Mouse (Mus musculus) forebrain, embryonic 16.5 days (tissue): ENCODE results near the gene Ergic1. TPM values are rescaled to one million over a fixed set of nuclear protein-coding genes. Genes with fewer than 3 reads are reported as not detected.

Source experiments
- ATAC-seq: fragments of 200-750 bp; cut with Nextera tagmentation; 2 replicates; pipeline ENCODE4 v1.8.0; 2017; ENCODE audit warnings: mild to moderate bottlenecking, moderate library complexity
- H3K27ac ChIP-seq: fragments of 300-500 bp; sonication (generic); 2 replicates; pipeline ENCODE4 v1.5.1; 2014; ENCODE audit warnings: low read length, control low read depth
- H3K27me3 ChIP-seq: fragments of 300-500 bp; sonication (generic); replicated peaks from 2 replicates; pipeline ENCODE4 v1.6.1; 2014; ENCODE audit warnings: low read length; ENCODE audit not compliant: control insufficient read depth, insufficient read depth
- H3K36me3 ChIP-seq: fragments of 300-500 bp; sonication (generic); 2 replicates; pipeline ENCODE4 v1.6.1; 2014; ENCODE audit not compliant: control insufficient read depth, insufficient read depth
- H3K4me1 ChIP-seq: fragments of 300-500 bp; sonication (generic); replicated peaks from 2 replicates; pipeline ENCODE4 v1.6.1; 2014; ENCODE audit warnings: low read length; ENCODE audit not compliant: control insufficient read depth, insufficient read depth
- H3K4me2 ChIP-seq: fragments of 300-500 bp; sonication (generic); 2 replicates; pipeline ENCODE4 v1.6.1; 2014; ENCODE audit warnings: mild to moderate bottlenecking, low read length, control low read depth
- H3K4me3 ChIP-seq: fragments of 300-500 bp; sonication (generic); replicated peaks from 2 replicates; pipeline ENCODE4 v1.5.1; 2014; ENCODE audit warnings: mild to moderate bottlenecking, low read length, control low read depth
- H3K9ac ChIP-seq: fragments of 300-500 bp; sonication (generic); replicated peaks from 2 replicates; pipeline ENCODE4 v1.6.1; 2014; ENCODE audit warnings: low read depth, low read length, control low read depth
- H3K9me3 ChIP-seq: fragments of 300-500 bp; sonication (generic); 2 replicates; pipeline ENCODE4 v1.6.1; 2016; ENCODE audit warnings: low read length; ENCODE audit not compliant: control insufficient read depth
- WGBS: fragments of 180-500 bp; shearing (Covaris S2); extraction: QIAGEN DNeasy Blood & Tissue Kit; methylation state at CpG from one replicate; pipeline ENCODE4 v1.1.7; 2014; 5-methylcytosine and 5-hydroxymethylcytosine counted together
- polyA plus RNA-seq: library from polyadenylated mRNA; unstranded; fragments of >200 nt; fragmentation: Nextera tagmentation; extraction: Ambion mirVana; gene quantifications from 2 replicates; pipeline ENCODE4 v1.2.1, GENCODE M21; 2015

Gene Ergic1
- polyA plus RNA-seq, 1 experiment from 2014 or later: 113 TPM

DNA sequence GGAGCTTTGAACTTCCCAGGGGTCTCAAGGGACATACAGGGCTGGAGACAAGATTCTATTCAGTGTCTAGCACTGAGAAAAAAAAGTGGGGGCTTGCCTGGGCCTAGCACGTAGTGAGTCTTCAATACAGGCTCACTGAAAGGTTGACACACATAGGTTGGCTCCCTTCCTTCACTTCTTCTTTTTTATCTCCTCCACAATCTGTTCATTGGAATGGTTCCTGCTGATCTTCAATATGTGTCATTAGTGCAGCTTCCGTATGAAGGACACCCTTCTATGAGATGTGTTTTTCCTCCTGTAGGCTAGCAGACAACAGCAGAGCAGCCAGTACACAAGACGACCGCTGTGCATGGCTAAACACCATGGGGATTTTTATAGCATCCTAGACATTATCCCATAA is 36.5 kb upstream of the Ergic1 start:
- H3K27me3 ChIP-seq: no peaks in the 10 kb centered on the region
- no peak overlapping the region for H3K4me2 ChIP-seq
- H3K4me3 ChIP-seq: no peak overlapping the region
- no peak for ATAC-seq
- H3K4me1 ChIP-seq: no peaks in the 10 kb centered on the region
- no peaks in the 10 kb centered on the region for H3K9me3 ChIP-seq
- H3K9ac ChIP-seq: no peak overlapping the region
- WGBS: 83% methylated on average over 4 of the region's 4 CpGs
- H3K36me3 ChIP-seq: no peaks in the 10 kb centered on the region
- no peak overlapping the region for H3K27ac ChIP-seq

DNA sequence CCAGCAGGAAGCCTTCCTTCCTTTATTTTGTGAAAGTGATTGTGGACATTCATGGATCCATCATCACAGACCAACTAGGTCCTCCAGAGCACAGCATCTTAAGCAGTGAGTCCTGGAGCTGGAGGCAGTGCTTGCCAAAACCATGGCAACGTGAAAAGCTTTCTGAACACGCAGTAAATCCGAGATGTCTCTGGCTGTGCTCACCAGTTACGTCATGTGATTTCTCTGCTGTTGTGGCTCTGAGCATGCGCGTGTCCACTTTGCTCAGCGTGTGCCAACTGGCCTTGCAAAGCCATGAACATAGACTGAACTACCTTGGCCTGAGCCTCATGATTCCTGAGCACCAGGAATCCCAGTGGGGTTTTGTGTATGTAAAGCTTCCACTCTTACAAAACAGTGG is 36.0 kb upstream of the Ergic1 start:
- Histone ChIP-seq H3K9me3 (no peaks in the 10 kb centered on the region), H3K4me2 (no peak overlapping the region), H3K27ac (no peak overlapping the region), H3K4me1 (no peaks in the 10 kb centered on the region), H3K27me3 (no peaks in the 10 kb centered on the region), H3K4me3 (no peak overlapping the region), H3K36me3 (no peaks in the 10 kb centered on the region), H3K9ac (no peak overlapping the region)
- no peak for ATAC-seq
- WGBS: 65% methylated on average over 7 of the region's 7 CpGs

DNA sequence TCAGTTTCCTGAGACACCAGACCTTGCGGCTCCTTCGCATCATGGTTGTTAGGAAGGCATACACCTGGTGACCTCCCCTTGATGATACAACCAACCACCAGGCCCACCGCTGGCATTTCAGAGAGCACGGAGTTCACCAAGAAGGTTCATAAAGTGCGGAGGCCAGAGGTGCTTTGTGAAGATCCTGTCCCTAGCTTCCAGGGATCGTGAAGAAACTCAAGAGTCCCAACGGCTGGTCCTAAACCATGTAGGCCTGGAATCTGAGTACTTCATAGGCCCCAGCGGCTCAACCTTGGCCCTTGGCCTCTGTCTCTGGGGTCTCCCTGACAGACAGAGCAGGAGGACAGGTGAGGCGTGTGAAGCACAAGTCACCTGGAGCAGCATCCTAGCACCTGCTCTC is 34.0 kb upstream of the Ergic1 start:
- whole genome bisulfite sequencing: 96% methylated on average over 9 of the region's 9 CpGs
- no peaks in the 10 kb centered on the region for H3K4me1 ChIP-seq
- H3K4me3 ChIP-seq: no peak overlapping the region
- ATAC-seq: no peak
- H3K27ac ChIP-seq: no peak overlapping the region
- no peaks in the 10 kb centered on the region for H3K27me3 ChIP-seq
- H3K36me3 ChIP-seq: no peaks in the 10 kb centered on the region
- no peaks in the 10 kb centered on the region for H3K9me3 ChIP-seq
- no peak overlapping the region for H3K9ac ChIP-seq
- no peak overlapping the region for H3K4me2 ChIP-seq

DNA sequence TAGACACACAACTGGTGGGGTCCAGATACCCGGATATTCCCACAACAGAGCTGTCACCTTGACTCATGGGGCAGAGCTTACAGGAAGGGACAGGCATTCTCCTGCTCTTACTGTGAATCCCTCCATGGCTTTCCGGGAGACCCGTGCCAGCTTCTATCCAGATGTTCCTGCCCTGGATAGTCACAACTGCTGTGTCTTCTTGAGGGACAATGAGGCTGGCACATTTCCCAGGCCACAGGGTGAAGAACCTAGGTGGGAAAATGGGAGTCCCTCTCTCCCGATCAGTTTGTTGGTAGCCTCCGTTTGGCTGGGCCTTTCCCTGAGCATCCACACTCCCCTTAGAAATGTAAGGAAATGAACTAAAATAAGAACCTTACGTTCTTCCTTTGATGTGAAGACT is 32.5 kb upstream of the Ergic1 start:
- no peak overlapping the region for H3K4me2 ChIP-seq
- no peak overlapping the region for H3K9ac ChIP-seq
- H3K27ac ChIP-seq: no peak overlapping the region
- no peaks in the 10 kb centered on the region for H3K9me3 ChIP-seq
- ATAC-seq: no peak
- no peak overlapping the region for H3K4me3 ChIP-seq
- H3K36me3 ChIP-seq: no peaks in the 10 kb centered on the region
- 79% methylated on average over 6 of the region's 6 CpGs for WGBS
- no peaks in the 10 kb centered on the region for H3K27me3 ChIP-seq
- no peaks in the 10 kb centered on the region for H3K4me1 ChIP-seq

DNA sequence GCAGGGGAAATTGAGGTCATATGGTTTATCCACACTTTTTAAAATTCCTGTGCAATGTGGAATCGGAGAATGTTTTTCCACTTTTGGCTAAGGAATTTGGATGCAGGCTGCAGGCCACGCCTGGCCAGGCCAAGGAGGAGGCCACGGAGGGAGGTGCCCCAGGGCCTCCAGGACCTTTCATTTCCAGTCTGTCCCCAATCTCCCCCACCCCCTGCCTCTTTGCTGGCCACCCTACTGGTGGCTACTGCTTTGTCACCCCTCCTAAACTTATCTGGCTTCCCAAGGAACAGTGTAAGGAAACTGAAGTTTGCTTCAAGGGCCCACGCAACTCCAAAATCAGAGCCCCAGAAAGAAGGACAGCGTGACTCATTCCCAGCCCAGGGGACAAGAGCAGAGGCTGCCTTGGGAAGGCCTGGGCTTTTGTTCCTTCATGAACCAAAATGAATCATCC is 31.5 kb upstream of the Ergic1 start:
- Histone ChIP-seq H3K27me3 (no peaks in the 10 kb centered on the region), H3K4me1 (no peaks in the 10 kb centered on the region), H3K36me3 (no peaks in the 10 kb centered on the region), H3K9ac (no peak overlapping the region), H3K4me3 (no peak overlapping the region), H3K27ac (no peak overlapping the region), H3K9me3 (no peaks in the 10 kb centered on the region), H3K4me2 (no peak overlapping the region)
- WGBS: 91% methylated on average over 5 of the region's 5 CpGs
- no peak for ATAC-seq

DNA sequence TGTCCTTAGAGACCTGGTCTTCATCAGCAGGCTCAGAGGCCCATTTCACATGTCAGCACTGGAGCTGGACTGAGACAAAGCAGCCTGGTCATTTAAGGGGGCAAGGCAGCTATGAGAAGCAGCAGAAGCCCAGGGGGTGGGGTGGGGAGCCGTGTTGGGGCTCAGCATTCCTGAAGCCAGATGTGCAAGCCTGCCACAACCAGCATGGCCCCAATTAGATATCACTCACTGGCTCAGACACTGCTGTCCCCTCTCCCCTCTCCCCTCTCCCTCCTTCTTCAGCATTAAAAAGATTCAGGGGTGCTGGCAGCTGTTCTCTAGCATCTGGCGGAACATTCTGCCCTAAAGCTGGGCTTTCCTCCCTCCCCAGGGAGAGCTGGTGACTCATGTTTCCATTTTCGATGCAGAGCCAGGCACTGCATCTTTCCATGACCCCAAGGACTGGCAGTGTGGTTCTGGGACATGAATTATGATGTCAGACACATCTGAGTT is 30.7 kb upstream of the Ergic1 start:
- H3K36me3 ChIP-seq: no peaks in the 10 kb centered on the region
- WGBS: 65% methylated on average over 3 of the region's 3 CpGs
- no peak overlapping the region for H3K4me3 ChIP-seq
- ATAC-seq: no peak
- H3K9me3 ChIP-seq: no peaks in the 10 kb centered on the region
- no peak overlapping the region for H3K4me2 ChIP-seq
- no peak overlapping the region for H3K27ac ChIP-seq
- no peak overlapping the region for H3K9ac ChIP-seq
- no peaks in the 10 kb centered on the region for H3K27me3 ChIP-seq
- H3K4me1 ChIP-seq: no peaks in the 10 kb centered on the region

DNA sequence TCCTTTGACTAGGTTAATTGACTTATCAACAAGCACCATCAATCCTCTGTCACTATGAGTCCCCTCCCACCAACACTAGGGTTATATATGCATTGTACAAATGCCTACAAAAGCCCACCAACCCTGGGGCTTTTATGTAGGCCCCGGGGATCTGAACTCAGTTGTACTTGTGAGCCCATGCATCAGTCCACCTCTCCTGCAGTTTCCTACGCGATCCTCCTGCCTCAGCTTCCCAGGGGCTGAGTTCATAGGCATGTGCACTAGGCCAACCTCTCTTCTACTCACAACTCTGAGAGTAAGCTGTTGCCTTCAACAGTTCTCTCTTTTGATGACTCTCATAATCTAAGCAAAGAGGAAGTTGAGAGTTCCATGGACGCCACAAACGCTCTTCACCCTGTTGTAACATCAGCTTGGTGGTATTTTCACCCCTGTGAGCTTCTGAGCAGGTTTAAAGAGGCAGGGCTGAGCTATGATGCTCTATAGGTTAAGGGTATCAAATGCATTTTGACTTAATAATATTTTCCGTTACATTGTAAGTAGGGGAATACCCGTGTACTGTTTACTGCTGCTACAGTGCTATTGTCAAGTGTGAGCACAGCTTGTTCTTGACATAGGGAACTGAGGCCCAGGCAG is 29.8 kb upstream of the Ergic1 start:
- H3K36me3 ChIP-seq: no peaks in the 10 kb centered on the region
- no peaks in the 10 kb centered on the region for H3K9me3 ChIP-seq
- no peaks in the 10 kb centered on the region for H3K4me1 ChIP-seq
- H3K4me3 ChIP-seq: no peak overlapping the region
- WGBS: 88% methylated on average over 7 of the region's 7 CpGs
- no peak overlapping the region for H3K9ac ChIP-seq
- H3K4me2 ChIP-seq: no peak overlapping the region
- no peak for ATAC-seq
- no peaks in the 10 kb centered on the region for H3K27me3 ChIP-seq
- H3K27ac ChIP-seq: no peak overlapping the region

DNA sequence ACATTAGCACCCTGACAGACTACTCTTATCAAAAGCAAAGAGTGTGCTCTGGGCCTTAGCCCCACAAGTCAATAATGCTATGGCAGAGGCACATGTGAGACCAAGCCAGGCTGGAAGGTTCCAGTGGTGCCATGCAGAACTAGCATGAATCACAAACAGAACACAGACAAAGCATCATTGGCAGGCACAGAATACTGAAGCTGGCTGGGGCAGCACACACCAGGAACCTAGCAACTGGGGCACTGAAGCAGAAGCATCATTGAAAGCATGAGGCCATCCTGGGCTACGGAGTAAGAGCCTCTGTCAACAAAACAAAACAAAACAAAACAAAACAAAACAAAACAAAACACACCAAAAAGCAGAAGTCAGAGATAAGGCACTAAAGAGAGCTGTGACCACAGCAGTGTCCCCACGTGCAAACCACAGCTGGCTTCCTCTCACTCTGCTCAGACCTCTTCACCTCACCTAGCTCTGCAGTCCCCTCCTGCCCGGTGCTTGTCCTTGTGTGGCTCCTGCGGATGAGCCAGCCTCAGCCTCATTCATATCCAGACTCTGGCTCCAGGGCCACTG is 28.7 kb upstream of the Ergic1 start:
- Histone ChIP-seq H3K4me2 (no peak overlapping the region), H3K27ac (no peak overlapping the region), H3K36me3 (no peaks in the 10 kb centered on the region), H3K4me1 (no peaks in the 10 kb centered on the region), H3K27me3 (no peaks in the 10 kb centered on the region), H3K9ac (no peak overlapping the region), H3K9me3 (no peaks in the 10 kb centered on the region), H3K4me3 (no peak overlapping the region)
- no peak for ATAC-seq
- 65% methylated on average over 4 of the region's 4 CpGs for WGBS

DNA sequence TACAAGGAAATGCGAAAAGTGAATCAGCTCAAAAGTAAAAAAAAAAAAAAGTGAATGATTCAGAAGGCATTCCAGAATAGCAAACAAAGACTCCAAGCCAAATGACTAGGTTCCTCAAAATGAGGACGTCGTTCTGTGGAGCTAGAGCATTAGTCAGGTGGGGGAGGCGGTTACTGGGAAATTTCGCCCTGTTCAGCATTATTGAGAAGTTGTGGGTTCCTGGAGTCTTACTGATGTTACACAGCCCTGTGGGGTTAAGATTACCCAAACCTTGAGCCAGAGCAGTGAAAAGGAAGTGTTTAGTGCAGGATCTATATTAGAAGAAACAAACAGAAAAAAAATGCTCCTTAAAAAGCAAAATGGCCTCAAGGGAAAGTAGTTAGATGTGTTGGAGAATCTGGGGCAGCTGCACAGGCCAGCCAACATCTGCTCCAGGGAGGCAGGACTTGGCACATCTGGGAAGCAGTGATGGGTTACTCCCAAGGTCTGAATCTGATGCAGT is 27.4 kb upstream of the Ergic1 start:
- ATAC-seq: no peak
- H3K27ac ChIP-seq: no peak overlapping the region
- no peaks in the 10 kb centered on the region for H3K4me1 ChIP-seq
- no peak overlapping the region for H3K4me2 ChIP-seq
- H3K27me3 ChIP-seq: no peaks in the 10 kb centered on the region
- H3K9me3 ChIP-seq: no peaks in the 10 kb centered on the region
- H3K9ac ChIP-seq: no peak overlapping the region
- H3K36me3 ChIP-seq: no peaks in the 10 kb centered on the region
- no peak overlapping the region for H3K4me3 ChIP-seq
- 83% methylated on average over 5 of the region's 5 CpGs for WGBS
